Mouse (Mus musculus): ENCODE data around the gene Abcb1b. TPM values are rescaled to one million over a fixed set of nuclear protein-coding genes. Genes with fewer than 3 reads are reported as not detected.

Abcb1b gene
- polyA plus RNA-seq (2014; fragmentation: Illumina TruSeq; extraction: RNeasy Lipid Tissue Mini Kit (QIAGEN cat#74804); ENCODE audit: low read depth, low replicate concordance), result 3.6 TPM

DNA sequence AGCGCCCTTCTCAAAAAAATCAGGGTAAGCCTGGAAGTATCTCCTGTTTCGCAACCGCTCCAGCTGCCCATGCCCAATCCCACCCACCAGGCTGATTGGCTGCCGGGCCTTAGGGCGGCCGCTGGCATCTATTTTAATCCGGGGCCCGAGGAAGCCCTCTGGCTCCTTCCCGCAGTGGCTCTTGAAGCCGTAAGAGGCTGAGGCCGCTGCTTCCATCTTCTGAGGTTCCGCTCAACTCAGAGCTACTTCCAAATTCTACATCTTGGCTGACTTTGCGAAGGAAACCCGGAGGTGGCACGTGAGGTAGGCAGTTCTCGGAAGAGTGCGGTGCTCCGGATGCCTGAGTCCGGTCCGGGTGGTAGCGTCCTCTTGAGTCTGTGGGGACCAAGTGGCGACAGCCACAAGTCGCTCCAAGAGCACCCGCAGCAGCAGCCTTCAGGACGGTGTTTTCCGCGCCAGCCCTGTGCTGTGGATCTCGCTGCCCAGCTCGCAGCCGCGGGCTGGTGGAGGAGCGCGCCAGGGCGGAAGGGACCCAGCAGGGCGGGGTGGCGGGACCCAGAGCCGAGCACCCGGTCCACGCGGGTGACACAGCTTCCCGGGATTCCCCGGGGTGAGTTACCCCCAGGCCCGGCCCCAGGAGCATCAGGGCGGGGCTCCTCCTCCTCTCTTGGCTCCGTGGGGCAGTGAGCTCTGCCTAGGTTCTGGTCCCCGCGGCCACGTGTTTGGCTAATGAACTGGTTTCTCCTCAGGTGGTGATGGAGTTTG is at the start of gene Abcb1b:
Gene Abcb1b, plus strand, starts transcription at position 161 of the 765 bp plus-strand sequence.

GRCm38 (mm10) chr5:8893300-8894103 is 95.6 kb downstream of the Abcb1b start, which contains the start of gene Abcb4:
Gene Abcb4, plus strand, starts transcription at chr5:8893717.

Other genes with a start within 250 kb of the Abcb1b start
- 31.9 TPM for gene Rundc3b, start 175.2 kb upstream of the Abcb1b start, polyA plus RNA-seq (2014; fragmentation: Illumina TruSeq; extraction: RNeasy Lipid Tissue Mini Kit (QIAGEN cat#74804); ENCODE audit: low read depth, low replicate concordance)
- gene Abcb1a, start 138.1 kb upstream of the Abcb1b start, polyA plus RNA-seq (2014; fragmentation: Illumina TruSeq; extraction: RNeasy Lipid Tissue Mini Kit (QIAGEN cat#74804); ENCODE audit: low read depth, low replicate concordance), result 492 TPM
- 1.2 TPM for gene Abcb4, start 95.6 kb downstream of the Abcb1b start, polyA plus RNA-seq (2014; fragmentation: Illumina TruSeq; extraction: RNeasy Lipid Tissue Mini Kit (QIAGEN cat#74804); ENCODE audit: low read depth, low replicate concordance)
- gene Crot, start 199.2 kb downstream of the Abcb1b start, polyA plus RNA-seq (2014; fragmentation: Illumina TruSeq; extraction: RNeasy Lipid Tissue Mini Kit (QIAGEN cat#74804); ENCODE audit: low read depth, low replicate concordance), result 106 TPM

Data from sigmoid colon, adult 10 weeks (tissue).